Mouse (Mus musculus) B cell, adult (primary cell): Measurements from ENCODE around the gene Ecm2. TPM values are rescaled to one million over a fixed set of nuclear protein-coding genes. Genes with fewer than 3 reads are reported as not detected.

Experiments used
- total RNA-seq: library from RNA; stranded (reverse); gene quantifications from 4 replicates; pipeline ENCODE4 v1.2.4, GENCODE M21; 2023; ENCODE audit not compliant: inconsistent age

Gene Ecm2
- total RNA-seq, result not detected in 4 replicates

GRCm38 (mm10) chr13:49504510-49504909 lies at the start of gene Ecm2:
Ecm2 (plus strand) TSS chr13:49504810.

GRCm38 (mm10) chr13:49492376-49493368 lies 11.9 kb upstream of the Ecm2 start, which contains the start of gene Tes3-ps:
Tes3-ps (plus strand) TSS chr13:49493318.

GRCm38 (mm10) chr13:49544279-49544678 lies 39.7 kb downstream of the Ecm2 start, which contains the start of gene Aspn:
Aspn (plus strand) TSS chr13:49544443.

GRCm38 (mm10) chr13:49581541-49582530 lies 77.2 kb downstream of the Ecm2 start, which contains the start of gene Omd:
Omd (plus strand) TSS chr13:49582462.

Other genes with a start within 250 kb of the Ecm2 start
- 107 to 116 TPM (median 113 TPM) in 4 replicates for gene Fgd3, start 184.5 kb upstream of the Ecm2 start, total RNA-seq
- gene Bicd2, start 163.2 kb upstream of the Ecm2 start, total RNA-seq, result 22.0 to 27.9 TPM (median 24.9 TPM) in 4 replicates
- gene Ippk, start 83.6 kb upstream of the Ecm2 start, total RNA-seq, result 7.0 to 8.0 TPM (median 7.0 TPM) in 4 replicates
- gene Tes3-ps, start 11.5 kb upstream of the Ecm2 start, total RNA-seq, result 0.66 to 1.6 TPM (median 0.85 TPM) in 4 replicates
- not detected in 4 replicates for gene Aspn, start 39.6 kb downstream of the Ecm2 start, total RNA-seq
- not detected in 4 replicates for gene Omd, start 77.7 kb downstream of the Ecm2 start, total RNA-seq
- gene Ogn, start 103.2 kb downstream of the Ecm2 start, total RNA-seq, result not detected in 4 replicates
- 0.67 to 2.0 TPM (median 1.4 TPM) in 4 replicates for gene Cenpp, start 148.0 kb downstream of the Ecm2 start, total RNA-seq
- 39.0 to 48.0 TPM (median 41.0 TPM) in 4 replicates for gene Nol8, start 148.3 kb downstream of the Ecm2 start, total RNA-seq
- gene Iars, start 177.3 kb downstream of the Ecm2 start, total RNA-seq, result 80.9 to 99.9 TPM (median 88.8 TPM) in 4 replicates